Mouse (Mus musculus) left cerebral cortex, postnatal 36 days (tissue): ENCODE data around the gene AI661453. TPM values are rescaled to one million over a fixed set of nuclear protein-coding genes. Genes with fewer than 3 reads are reported as not detected.

Experiments
- DNase-seq, 2 experiments: peaks; one replicate each; pipeline ENCODE4 v3.0.0; 2021 to 2022; ENCODE audit warnings: low spot score in 2 of 2, mixed read lengths in 1 of 2
- intact Hi-C: fragments of 180-260 bp; cut with DNase I; formaldehyde crosslinking; loops from one replicate; pipeline ENCODE4 v1.15.1; 2025
- total RNA-seq, 2 experiments: library from RNA; stranded (reverse); gene quantifications; 2 replicates each; pipeline ENCODE4 v1.2.3; 2021

AI661453 gene
- total RNA-seq, 2 experiments from 2014 or later, result 0.30 to 0.43 TPM

- DNase-seq, result no peak
- intact Hi-C loops, result no loop called here
These were observed 78.9 kb downstream of the AI661453 start for GRCm38 (mm10) chr17:47515180-47515844.

- intact Hi-C loops, result no loop called here
- no peak for DNase-seq
These were observed 79.8 kb downstream of the AI661453 start for GRCm38 (mm10) chr17:47516232-47516631.

GRCm38 (mm10) chr17:47518205-47518604 is 81.8 kb downstream of the AI661453 start:
- intact Hi-C loops, result no loop called here
- no peak for DNase-seq

Other genes starting within 250 kb of the AI661453 start
- gene Mrps10, start 67.7 kb upstream of the AI661453 start, total RNA-seq, result 10 to 100 TPM; 28.0 to 32.6 TPM
- gene Guca1b, start 51.2 kb upstream of the AI661453 start, total RNA-seq, result 1 to 10 TPM in 1 of 2 experiments, under 1 TPM in 1; 0.94 to 1.9 TPM
- under 1 TPM in 1 of 2 experiments, not detected in 1; 0.48 TPM for gene Guca1a, start 36.0 kb upstream of the AI661453 start, total RNA-seq
- not detected for gene 1700001C19Rik, start 761 bp downstream of the AI661453 start, total RNA-seq
- 10 to 100 TPM; 16.9 to 20.6 TPM for gene Taf8, start 65.7 kb downstream of the AI661453 start, total RNA-seq
- 10 to 100 TPM; 30.1 to 34.9 TPM for gene Ccnd3, start 68.4 kb downstream of the AI661453 start, total RNA-seq
- gene Bysl, start 174.9 kb downstream of the AI661453 start, total RNA-seq, result 10 to 100 TPM; 17.5 to 18.1 TPM
- gene Med20, start 175.0 kb downstream of the AI661453 start, total RNA-seq, result 10 to 100 TPM; 24.7 to 30.7 TPM
- 1 to 10 TPM; 4.5 to 7.8 TPM for gene Gm20517, start 175.0 kb downstream of the AI661453 start, total RNA-seq
- 10 to 100 TPM; 10.6 to 13.5 TPM for gene Usp49, start 194.1 kb downstream of the AI661453 start, total RNA-seq